Mouse (Mus musculus): ENCODE measurements around the gene Sipa1l1.
"Not testable (repeated sequence)": the region's sequence is repeated elsewhere in the genome, so short reads cannot be mapped to it uniquely, and the experiment has no call there.

DNA sequence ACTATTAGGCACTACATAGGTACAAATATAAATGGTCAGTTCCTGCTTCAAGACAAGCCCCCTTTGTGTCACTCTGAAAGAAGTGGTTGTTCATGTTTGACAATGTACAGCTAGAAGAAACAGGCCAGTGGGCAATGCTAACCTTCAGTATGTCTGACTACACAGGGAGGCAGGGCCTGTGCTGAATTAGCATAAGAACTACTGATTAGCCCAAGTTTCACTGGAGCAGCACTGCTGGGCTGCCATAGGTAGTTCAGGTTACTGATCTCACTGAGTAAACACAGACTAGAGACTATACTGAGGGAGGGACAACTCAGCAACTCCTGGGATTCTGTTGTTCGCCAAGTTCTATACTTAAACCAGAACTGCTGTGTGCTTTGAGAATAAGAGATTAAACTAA is 324.1 kb downstream of the Sipa1l1 start:
- TF ChIP-seq CTCF, EP300 (IDR thresholded peaks at IDR 0.05; ENCODE audit: low read depth): not testable (repeated sequence)
